Mouse (Mus musculus): ENCODE results near the gene Nwd2. TPM values are rescaled to one million over a fixed set of nuclear protein-coding genes. Genes with fewer than 3 reads are reported as not detected.

Nwd2 gene
- total and polyA plus RNA-seq, 3 experiments = 0.22 TPM; not detected in 2

- Histone ChIP-seq H3K36me3 (replicated peaks) (no peaks in the 10 kb centered on the region), H3K27me3 (ENCODE audit: insufficient read depth, low read length) (no peaks in the 10 kb centered on the region), H3K4me3 (ENCODE audit: low read depth, low read length) (no peak overlapping the region; the same call in 1 of the 2 replicates), H3K9me3 (replicated peaks) (peaks cover 12% of the 10 kb centered on the region), H3K4me1 (ENCODE audit: insufficient read depth, low read depth, low read length) (no peaks in the 10 kb centered on the region)
- ATAC-seq (ENCODE audit: extremely low read depth, insufficient number of reproducible peaks, low FRiP score, poor library complexity, severe bottlenecking) (no peak), DNase-seq (ENCODE audit: low spot score) (no peak)
- no peak for TF ChIP-seq TAL1 (conservative IDR thresholded peaks at IDR 0.05; ENCODE audit: low read depth, low read length)
- no peak for TF ChIP-seq POLR2AphosphoS5 (IDR thresholded peaks at IDR 0.05; ENCODE audit: insufficient replicate concordance, low read depth, low read length)
- TF ChIP-seq CTCF (IDR thresholded peaks at IDR 0.05; ENCODE audit: low read depth, low read length) = no peak
- TF ChIP-seq GATA1 (IDR thresholded peaks at IDR 0.05; ENCODE audit: borderline replicate concordance, low read length) = no peak
- TF ChIP-seq GATA2 (IDR thresholded peaks at IDR 0.05; ENCODE audit: borderline replicate concordance, low read depth, low read length) = no peak
These were observed 163.6 kb downstream of the Nwd2 start for GRCm38 (mm10) chr5:63812509-63812865.

- H3K36me3 ChIP-seq (replicated peaks) = no peaks in the 10 kb centered on the region
- DNase-seq (ENCODE audit: low spot score) = no peak
- no peak overlapping the region for H3K4me3 ChIP-seq (ENCODE audit: low read depth, low read length)
- H3K4me1 ChIP-seq (ENCODE audit: insufficient read depth, low read depth, low read length) = no peaks in the 10 kb centered on the region
- H3K27me3 ChIP-seq (ENCODE audit: insufficient read depth, low read length) = no peaks in the 10 kb centered on the region
- TF ChIP-seq TAL1 (conservative IDR thresholded peaks at IDR 0.05; ENCODE audit: low read depth, low read length) (no peak), GATA1 (IDR thresholded peaks at IDR 0.05; ENCODE audit: borderline replicate concordance, low read length) (no peak), CTCF (IDR thresholded peaks at IDR 0.05; ENCODE audit: low read depth, low read length) (no peak), GATA2 (IDR thresholded peaks at IDR 0.05; ENCODE audit: borderline replicate concordance, low read depth, low read length) (no peak), POLR2AphosphoS5 (IDR thresholded peaks at IDR 0.05; ENCODE audit: insufficient replicate concordance, low read depth, low read length) (no peak)
- H3K9me3 ChIP-seq (replicated peaks) = peaks cover 12% of the 10 kb centered on the region
- no peak for ATAC-seq (ENCODE audit: extremely low read depth, insufficient number of reproducible peaks, low FRiP score, poor library complexity, severe bottlenecking)
These were observed 167.7 kb downstream of the Nwd2 start for GRCm38 (mm10) chr5:63816643-63817042.

- H3K36me3 ChIP-seq (replicated peaks) = no peaks in the 10 kb centered on the region
- no peaks in the 10 kb centered on the region for H3K4me1 ChIP-seq (ENCODE audit: insufficient read depth, low read depth, low read length)
- no peaks in the 10 kb centered on the region for H3K27me3 ChIP-seq (ENCODE audit: insufficient read depth, low read length)
- TF ChIP-seq CTCF (IDR thresholded peaks at IDR 0.05; ENCODE audit: low read depth, low read length) (no peak), TAL1 (conservative IDR thresholded peaks at IDR 0.05; ENCODE audit: low read depth, low read length) (no peak), GATA1 (IDR thresholded peaks at IDR 0.05; ENCODE audit: borderline replicate concordance, low read length) (no peak), POLR2AphosphoS5 (IDR thresholded peaks at IDR 0.05; ENCODE audit: insufficient replicate concordance, low read depth, low read length) (no peak), GATA2 (IDR thresholded peaks at IDR 0.05; ENCODE audit: borderline replicate concordance, low read depth, low read length) (no peak)
- no peak for DNase-seq (ENCODE audit: low spot score)
- no peak for ATAC-seq (ENCODE audit: extremely low read depth, insufficient number of reproducible peaks, low FRiP score, poor library complexity, severe bottlenecking)
- peaks cover 12% of the 10 kb centered on the region for H3K9me3 ChIP-seq (replicated peaks)
- no peak overlapping the region for H3K4me3 ChIP-seq (ENCODE audit: low read depth, low read length)
These were observed 168.4 kb downstream of the Nwd2 start for GRCm38 (mm10) chr5:63817270-63817669.

GRCm38 (mm10) chr5:63818975-63819374, 170.1 kb downstream of the Nwd2 start:
- H3K27me3 ChIP-seq (ENCODE audit: insufficient read depth, low read length) = no peaks in the 10 kb centered on the region
- no peak for ATAC-seq (ENCODE audit: extremely low read depth, insufficient number of reproducible peaks, low FRiP score, poor library complexity, severe bottlenecking)

GRCm38 (mm10) chr5:63819519-63819918, 170.6 kb downstream of the Nwd2 start:
- Histone ChIP-seq H3K9me3 (replicated peaks) (peaks cover 12% of the 10 kb centered on the region), H3K4me3 (ENCODE audit: low read depth, low read length) (no peak overlapping the region), H3K36me3 (replicated peaks) (no peaks in the 10 kb centered on the region), H3K27me3 (ENCODE audit: insufficient read depth, low read length) (no peaks in the 10 kb centered on the region), H3K4me1 (ENCODE audit: insufficient read depth, low read depth, low read length) (no peaks in the 10 kb centered on the region)
- ATAC-seq (ENCODE audit: extremely low read depth, insufficient number of reproducible peaks, low FRiP score, poor library complexity, severe bottlenecking) (no peak), DNase-seq (ENCODE audit: low spot score) (no peak)
- no peak for TF ChIP-seq GATA1 (IDR thresholded peaks at IDR 0.05; ENCODE audit: borderline replicate concordance, low read length)
- no peak for TF ChIP-seq CTCF (IDR thresholded peaks at IDR 0.05; ENCODE audit: low read depth, low read length)
- TF ChIP-seq POLR2AphosphoS5 (IDR thresholded peaks at IDR 0.05; ENCODE audit: insufficient replicate concordance, low read depth, low read length) = no peak
- no peak for TF ChIP-seq TAL1 (conservative IDR thresholded peaks at IDR 0.05; ENCODE audit: low read depth, low read length)
- TF ChIP-seq GATA2 (IDR thresholded peaks at IDR 0.05; ENCODE audit: borderline replicate concordance, low read depth, low read length) = no peak

More at GRCm38 (mm10) chr5:63818975-63819374, 170.1 kb downstream of the Nwd2 start:
- no peaks in the 10 kb centered on the region for H3K4me1 ChIP-seq (ENCODE audit: insufficient read depth, low read depth, low read length)
- TF ChIP-seq GATA2 (IDR thresholded peaks at IDR 0.05; ENCODE audit: borderline replicate concordance, low read depth, low read length) (no peak), POLR2AphosphoS5 (IDR thresholded peaks at IDR 0.05; ENCODE audit: insufficient replicate concordance, low read depth, low read length) (no peak), TAL1 (conservative IDR thresholded peaks at IDR 0.05; ENCODE audit: low read depth, low read length) (no peak), CTCF (IDR thresholded peaks at IDR 0.05; ENCODE audit: low read depth, low read length) (no peak), GATA1 (IDR thresholded peaks at IDR 0.05; ENCODE audit: borderline replicate concordance, low read length) (no peak)
- no peak overlapping the region for H3K4me3 ChIP-seq (ENCODE audit: low read depth, low read length)
- no peak for DNase-seq (ENCODE audit: low spot score)
- H3K36me3 ChIP-seq (replicated peaks) = no peaks in the 10 kb centered on the region
- H3K9me3 ChIP-seq (replicated peaks) = peaks cover 11% of the 10 kb centered on the region

- Histone ChIP-seq H3K36me3 (replicated peaks) (no peaks in the 10 kb centered on the region), H3K9me3 (replicated peaks) (peaks cover 12% of the 10 kb centered on the region), H3K4me3 (ENCODE audit: low read depth, low read length) (no peak overlapping the region), H3K27me3 (ENCODE audit: insufficient read depth, low read length) (no peaks in the 10 kb centered on the region), H3K4me1 (ENCODE audit: insufficient read depth, low read depth, low read length) (no peaks in the 10 kb centered on the region)
- TF ChIP-seq GATA1 (IDR thresholded peaks at IDR 0.05; ENCODE audit: borderline replicate concordance, low read length) (no peak), GATA2 (IDR thresholded peaks at IDR 0.05; ENCODE audit: borderline replicate concordance, low read depth, low read length) (no peak), POLR2AphosphoS5 (IDR thresholded peaks at IDR 0.05; ENCODE audit: insufficient replicate concordance, low read depth, low read length) (no peak), CTCF (IDR thresholded peaks at IDR 0.05; ENCODE audit: low read depth, low read length) (no peak), TAL1 (conservative IDR thresholded peaks at IDR 0.05; ENCODE audit: low read depth, low read length) (no peak)
- no peak for ATAC-seq (ENCODE audit: extremely low read depth, insufficient number of reproducible peaks, low FRiP score, poor library complexity, severe bottlenecking)
- no peak for DNase-seq (ENCODE audit: low spot score)
These were observed 172.3 kb downstream of the Nwd2 start for GRCm38 (mm10) chr5:63821176-63821575.
